Comparison of ENCODE assay signal across 20 mouse cellular contexts in the genomic region with DNA sequence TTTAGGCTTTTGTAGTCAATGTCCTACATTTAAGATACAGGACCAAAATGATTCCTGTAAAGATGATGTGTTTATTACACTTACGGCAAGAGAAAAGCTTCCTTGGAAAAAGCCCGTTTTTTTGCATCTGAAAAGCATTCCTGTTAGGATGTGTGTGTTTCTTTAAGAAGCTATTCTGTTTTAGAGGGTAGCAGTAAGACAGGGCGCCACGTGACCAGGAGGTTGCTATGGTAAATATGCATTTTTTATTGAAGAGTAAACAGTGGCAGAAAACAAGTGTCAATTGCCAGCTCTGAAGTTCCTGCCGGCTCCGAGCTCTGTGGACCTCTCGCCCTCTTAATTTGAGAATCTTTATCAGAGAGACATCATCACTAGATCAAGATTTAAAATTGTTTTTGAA.
A peak's percentile ranks its signal among the peaks of the same experiment; 100 is the strongest.
DNase-seq lines count a peak whose midpoint lies in the region; ATAC-seq and TF ChIP-seq lines count a peak whose summit lies in the region.
"Had no signal": no experiment of that assay in that cellular context is flagged by ENCODE, and none has a peak within 500 bp of the region (broad histone marks: within the 10 kb centered on the region; RNA-seq: fewer than 3 reads in every experiment).

No protein-coding gene starts in this region.

- 62% methylated on average over 7 of the region's 7 CpGs for WGBS in hindbrain, embryonic 13.5 days
- WGBS in hindbrain, embryonic 11.5 days: 78% methylated on average over 7 of the region's 7 CpGs
- 57% methylated on average over 7 of the region's 7 CpGs for WGBS in midbrain, embryonic 13.5 days
- WGBS in midbrain, embryonic 11.5 days: 80% methylated on average over 7 of the region's 7 CpGs
- WGBS in forebrain, postnatal 0 days: 27% methylated on average over 7 of the region's 7 CpGs
- WGBS in liver, postnatal 0 days (ENCODE audit: insufficient replicate concordance): 65% methylated on average over 7 of the region's 7 CpGs

- no peak for TF ChIP-seq CTCF in forebrain, postnatal 0 days (IDR thresholded peaks at IDR 0.05; ENCODE audit: low read depth)
- TF ChIP-seq CTCF in liver, postnatal 0 days (IDR thresholded peaks at IDR 0.05; ENCODE audit: low read depth): no peak

- no peak for ATAC-seq in hindbrain, embryonic 13.5 days (ENCODE audit: low FRiP score)
- ATAC-seq in hindbrain, embryonic 11.5 days (ENCODE audit: low FRiP score): no peak
- ATAC-seq in midbrain, embryonic 13.5 days: no peak
- ATAC-seq in midbrain, embryonic 11.5 days (ENCODE audit: low FRiP score): no peak
- peak; percentile 80 for ATAC-seq in forebrain, postnatal 0 days
- no peak for ATAC-seq in liver, postnatal 0 days
- ATAC-seq: intestine, postnatal 0 days had no signal

- H3K4me1 ChIP-seq in hindbrain, embryonic 13.5 days (replicated peaks): peaks cover 62% of the 10 kb centered on the region
- peaks cover 3% of the 10 kb centered on the region; the same call in 1 of the 2 replicates for H3K4me1 ChIP-seq in hindbrain, embryonic 11.5 days (replicated peaks; ENCODE audit: control insufficient read depth, insufficient read depth, low read length)
- H3K4me1 ChIP-seq in midbrain, embryonic 13.5 days (replicated peaks): peaks cover 50% of the 10 kb centered on the region
- H3K4me1 ChIP-seq in midbrain, embryonic 11.5 days (ENCODE audit: control insufficient read depth, insufficient read depth, low read length): no peaks in the 10 kb centered on the region
- no peaks in the 10 kb centered on the region; the same call in 1 of the 2 replicates for H3K4me1 ChIP-seq in forebrain, postnatal 0 days (ENCODE audit: insufficient read depth)
- H3K4me1 ChIP-seq in liver, postnatal 0 days (ENCODE audit: insufficient read depth): no peaks in the 10 kb centered on the region
- H3K4me1 ChIP-seq: liver, embryonic 13.5 days had no signal

- no peak for TF ChIP-seq EP300 in liver, postnatal 0 days (IDR thresholded peaks at IDR 0.05; ENCODE audit: low read depth)

- no peak overlapping the region for H3K4me3 ChIP-seq in hindbrain, embryonic 13.5 days
- H3K4me3 ChIP-seq in hindbrain, embryonic 11.5 days (ENCODE audit: low read depth, low read length): no peak overlapping the region
- no peak overlapping the region for H3K4me3 ChIP-seq in midbrain, embryonic 13.5 days (replicated peaks)
- no peak overlapping the region for H3K4me3 ChIP-seq in midbrain, embryonic 11.5 days (ENCODE audit: low read depth, low read length)
- no peak overlapping the region for H3K4me3 ChIP-seq in forebrain, postnatal 0 days (ENCODE audit: low read depth, low read length)
- H3K4me3 ChIP-seq in liver, postnatal 0 days (ENCODE audit: low read depth, low read length): no peak overlapping the region
- H3K4me3 ChIP-seq: kidney, embryonic 15.5 days; limb, embryonic 12.5 days; liver, embryonic 13.5 days; midbrain, embryonic 12.5 days had no signal

- no peaks in the 10 kb centered on the region for H3K9me3 ChIP-seq in hindbrain, embryonic 13.5 days
- H3K9me3 ChIP-seq in hindbrain, embryonic 11.5 days (ENCODE audit: control insufficient read depth, low read length): no peaks in the 10 kb centered on the region
- H3K9me3 ChIP-seq in midbrain, embryonic 13.5 days: no peaks in the 10 kb centered on the region
- no peaks in the 10 kb centered on the region for H3K9me3 ChIP-seq in midbrain, embryonic 11.5 days (ENCODE audit: control insufficient read depth, low read length)
- H3K9me3 ChIP-seq in forebrain, postnatal 0 days (ENCODE audit: low read length): no peaks in the 10 kb centered on the region
- H3K9me3 ChIP-seq in liver, postnatal 0 days (ENCODE audit: low read length): no peaks in the 10 kb centered on the region
- H3K9me3 ChIP-seq: kidney, embryonic 15.5 days; limb, embryonic 12.5 days; liver, embryonic 13.5 days; midbrain, embryonic 12.5 days had no signal

- peaks cover 4% of the 10 kb centered on the region; the same call in 1 of the 2 replicates for H3K36me3 ChIP-seq in hindbrain, embryonic 13.5 days
- H3K36me3 ChIP-seq in hindbrain, embryonic 11.5 days (ENCODE audit: control insufficient read depth, insufficient read depth, low read length): no peaks in the 10 kb centered on the region
- no peaks in the 10 kb centered on the region for H3K36me3 ChIP-seq in midbrain, embryonic 13.5 days
- H3K36me3 ChIP-seq in midbrain, embryonic 11.5 days (ENCODE audit: control insufficient read depth, insufficient read depth, low read length): no peaks in the 10 kb centered on the region
- no peaks in the 10 kb centered on the region for H3K36me3 ChIP-seq in forebrain, postnatal 0 days (ENCODE audit: insufficient read depth)
- no peaks in the 10 kb centered on the region for H3K36me3 ChIP-seq in liver, postnatal 0 days (replicated peaks; ENCODE audit: insufficient read depth, low read length)
- H3K36me3 ChIP-seq: kidney, embryonic 15.5 days; limb, embryonic 12.5 days; liver, embryonic 13.5 days; midbrain, embryonic 12.5 days had no signal

- no peaks in the 10 kb centered on the region for H3K27me3 ChIP-seq in hindbrain, embryonic 13.5 days
- no peaks in the 10 kb centered on the region for H3K27me3 ChIP-seq in hindbrain, embryonic 11.5 days (ENCODE audit: control insufficient read depth, insufficient read depth, low read length)
- H3K27me3 ChIP-seq in midbrain, embryonic 13.5 days: no peaks in the 10 kb centered on the region
- no peaks in the 10 kb centered on the region for H3K27me3 ChIP-seq in midbrain, embryonic 11.5 days (ENCODE audit: control insufficient read depth, insufficient read depth, low read length)
- no peaks in the 10 kb centered on the region for H3K27me3 ChIP-seq in forebrain, postnatal 0 days (ENCODE audit: insufficient read depth, low read length)
- no peaks in the 10 kb centered on the region for H3K27me3 ChIP-seq in liver, postnatal 0 days (ENCODE audit: insufficient read depth, low read length)
- H3K27me3 ChIP-seq: CH12.LX; liver, embryonic 13.5 days; midbrain, embryonic 12.5 days had no signal

- H3K27ac ChIP-seq in hindbrain, embryonic 13.5 days: peak overlapping the region; percentile 69
- H3K27ac ChIP-seq in hindbrain, embryonic 11.5 days (ENCODE audit: low read depth, low read length): no peak overlapping the region
- H3K27ac ChIP-seq in midbrain, embryonic 13.5 days: peak overlapping the region; percentile 40; the same call in 1 of the 2 replicates
- H3K27ac ChIP-seq in midbrain, embryonic 11.5 days (ENCODE audit: low read depth, low read length): no peak overlapping the region
- H3K27ac ChIP-seq in forebrain, postnatal 0 days (ENCODE audit: low read depth, low read length): no peak overlapping the region
- H3K27ac ChIP-seq in liver, postnatal 0 days (ENCODE audit: low read depth): no peak overlapping the region
- H3K27ac ChIP-seq: kidney, embryonic 15.5 days; limb, embryonic 12.5 days; liver, embryonic 13.5 days had no signal

- H3K4me2 ChIP-seq in hindbrain, embryonic 13.5 days: peak overlapping the region; percentile 13; the same call in 1 of the 2 replicates
- no peak overlapping the region for H3K4me2 ChIP-seq in hindbrain, embryonic 11.5 days (replicated peaks; ENCODE audit: low read depth, low read length)
- H3K4me2 ChIP-seq in midbrain, embryonic 13.5 days (replicated peaks): no peak overlapping the region
- no peak overlapping the region for H3K4me2 ChIP-seq in midbrain, embryonic 11.5 days
- 0 out of 2 replicates have a peak overlapping the region, but pooled peaks have one; percentile 2 for H3K4me2 ChIP-seq in forebrain, postnatal 0 days (ENCODE audit: low read depth)
- H3K4me2 ChIP-seq in liver, postnatal 0 days (ENCODE audit: low read depth, low read length): no peak overlapping the region
- H3K4me2 ChIP-seq: kidney, embryonic 15.5 days; limb, embryonic 12.5 days; liver, embryonic 13.5 days; midbrain, embryonic 12.5 days had no signal

- no peak for DNase-seq in hindbrain, embryonic 11.5 days (ENCODE audit: low spot score)
- no peak for DNase-seq in midbrain, embryonic 11.5 days (ENCODE audit: low spot score, missing footprints)
- peak; percentile 64 for DNase-seq in forebrain, postnatal 0 days
- DNase-seq in thymus, postnatal 25 days: no peak
- no peak for DNase-seq in liver, postnatal 0 days
- DNase-seq: adrenal gland, postnatal 14 days; cerebellum, adult 18-20 months; cerebellum, postnatal 25 days; embryo, embryonic 11 days; gastrocnemius, postnatal 36 days; liver, embryonic 13.5 days; lung, postnatal 10 days; right cerebral cortex, adult 18-20 months had no signal

- 0 out of 2 replicates have a peak overlapping the region, but pooled peaks have one; percentile 24 for H3K9ac ChIP-seq in hindbrain, embryonic 13.5 days
- H3K9ac ChIP-seq in hindbrain, embryonic 11.5 days (ENCODE audit: low read depth, low read length): no peak overlapping the region
- no peak overlapping the region for H3K9ac ChIP-seq in midbrain, embryonic 13.5 days (replicated peaks)
- no peak overlapping the region for H3K9ac ChIP-seq in midbrain, embryonic 11.5 days (ENCODE audit: low read length)
- 0 out of 2 replicates have a peak overlapping the region, but pooled peaks have one; percentile 2 for H3K9ac ChIP-seq in forebrain, postnatal 0 days
- H3K9ac ChIP-seq in liver, postnatal 0 days (replicated peaks): no peak overlapping the region
- H3K9ac ChIP-seq: kidney, embryonic 15.5 days; limb, embryonic 12.5 days; liver, embryonic 13.5 days; midbrain, embryonic 12.5 days had no signal

Comparison
In these comparisons a context has a peak if more than half of its experiments do, and no peak if none do; other contexts are left out.
1. H3K27ac ChIP-seq: peak in hindbrain, embryonic 13.5 days (single experiment) and midbrain, embryonic 13.5 days (single experiment); none in hindbrain, embryonic 11.5 days (single experiment), midbrain, embryonic 11.5 days (single experiment), forebrain, postnatal 0 days (single experiment) and liver, postnatal 0 days (single experiment).
2. H3K4me2 ChIP-seq: peak in hindbrain, embryonic 13.5 days (single experiment) and forebrain, postnatal 0 days (single experiment); none in hindbrain, embryonic 11.5 days (single experiment), midbrain, embryonic 13.5 days (single experiment), midbrain, embryonic 11.5 days (single experiment) and liver, postnatal 0 days (single experiment).
3. H3K9ac ChIP-seq: peak in hindbrain, embryonic 13.5 days (single experiment) and forebrain, postnatal 0 days (single experiment); none in hindbrain, embryonic 11.5 days (single experiment), midbrain, embryonic 13.5 days (single experiment), midbrain, embryonic 11.5 days (single experiment) and liver, postnatal 0 days (single experiment).